Mouse (Mus musculus): ENCODE measurements at regions not wholly inside any gene's neighbourhood (a gene's known extent, or its start where the extent isn't known, plus 50 kb on each side); places are given as distances from the start of the nearest gene placed in this dataset.

GRCm38 (mm10) chr16:85743022-85743421 lies 59.9 kb downstream of the Adamts1 start:
- DNase-seq (ENCODE audit: low spot score in 2 of 2), result no peak

GRCm38 (mm10) chr16:85738606-85739195 lies 64.2 kb downstream of the Adamts1 start:
- DNase-seq (ENCODE audit: low spot score in 2 of 2), result no peak

GRCm38 (mm10) chr16:85728026-85728425 lies 74.9 kb downstream of the Adamts1 start:
- no peak for DNase-seq (ENCODE audit: low spot score in 2 of 2)

GRCm38 (mm10) chr16:85721968-85722367 lies 80.9 kb downstream of the Adamts1 start:
- DNase-seq (ENCODE audit: low spot score in 2 of 2), result no peak

- no peak for DNase-seq (ENCODE audit: low spot score in 2 of 2)
These were observed 90.6 kb downstream of the Adamts1 start for GRCm38 (mm10) chr16:85712291-85712690.

GRCm38 (mm10) chr16:85704254-85705020 lies 98.5 kb downstream of the Adamts1 start:
- DNase-seq (ENCODE audit: low spot score in 2 of 2), result no peak

- DNase-seq (ENCODE audit: low spot score in 2 of 2), result no peak
These were observed 99.9 kb downstream of the Adamts1 start for GRCm38 (mm10) chr16:85702889-85703480.

- DNase-seq (ENCODE audit: low spot score in 2 of 2), result no peak
These were observed 103.6 kb downstream of the Adamts1 start for GRCm38 (mm10) chr16:85699329-85699728.

- no peak for DNase-seq (ENCODE audit: low spot score in 2 of 2)
These were observed 120.2 kb downstream of the Adamts1 start for GRCm38 (mm10) chr16:85682721-85683120.

GRCm38 (mm10) chr16:85680351-85680750 lies 122.6 kb downstream of the Adamts1 start:
- no peak for DNase-seq (ENCODE audit: low spot score in 2 of 2)

GRCm38 (mm10) chr16:85678781-85679180 lies 124.1 kb downstream of the Adamts1 start:
- DNase-seq (ENCODE audit: low spot score in 2 of 2), result no peak

GRCm38 (mm10) chr16:85678228-85678627 lies 124.7 kb downstream of the Adamts1 start:
- DNase-seq (ENCODE audit: low spot score in 2 of 2), result no peak

GRCm38 (mm10) chr16:85677027-85677426 lies 123.8 kb upstream of the Cyyr1 start:
- DNase-seq (ENCODE audit: low spot score in 2 of 2), result peak in 1 of 2 experiments; percentile 13

- DNase-seq (ENCODE audit: low spot score in 2 of 2), result no peak
These were observed 115.6 kb upstream of the Cyyr1 start for GRCm38 (mm10) chr16:85668767-85669166.

GRCm38 (mm10) chr16:85667790-85668189 lies 114.6 kb upstream of the Cyyr1 start:
- DNase-seq (ENCODE audit: low spot score in 2 of 2), result no peak

GRCm38 (mm10) chr16:85649516-85649915 lies 96.3 kb upstream of the Cyyr1 start:
- no peak for DNase-seq (ENCODE audit: low spot score in 2 of 2)

GRCm38 (mm10) chr16:85640992-85641391 lies 87.8 kb upstream of the Cyyr1 start:
- no peak for DNase-seq (ENCODE audit: low spot score in 2 of 2)

GRCm38 (mm10) chr16:85637079-85637478 lies 83.9 kb upstream of the Cyyr1 start:
- DNase-seq (ENCODE audit: low spot score in 2 of 2), result no peak

- no peak for DNase-seq (ENCODE audit: low spot score in 2 of 2)
These were observed 76.5 kb upstream of the Cyyr1 start for GRCm38 (mm10) chr16:85629738-85630137.

- DNase-seq (ENCODE audit: low spot score in 2 of 2), result no peak
These were observed 71.3 kb upstream of the Cyyr1 start for GRCm38 (mm10) chr16:85624505-85624904.

- DNase-seq (ENCODE audit: low spot score in 2 of 2), result no peak
These were observed 50.9 kb upstream of the Cyyr1 start for GRCm38 (mm10) chr16:85604089-85604488.
